Mouse (Mus musculus) ES-E14 (cell line): ENCODE results near the gene Phlda3. TPM values are rescaled to one million over a fixed set of nuclear protein-coding genes. Genes with fewer than 3 reads are reported as not detected.

Experiments
- DNase-seq: peaks from one replicate; pipeline ENCODE4 v3.0.0-alpha.2; 2013; ENCODE audit warnings: low read depth, low spot score
- H3K27ac ChIP-seq: 2 replicates; pipeline ENCODE4 v1.5.1; 2012; ENCODE audit warnings: low read depth, mild to moderate bottlenecking, low read length, moderate library complexity, mixed read lengths; ENCODE audit not compliant: poor library complexity, insufficient read depth, severe bottlenecking
- H3K36me3 ChIP-seq: 2 replicates; pipeline ENCODE4 v1.6.1; 2012; ENCODE audit warnings: mild to moderate bottlenecking, low read length, moderate library complexity, mixed read lengths; ENCODE audit not compliant: control insufficient read depth, poor library complexity, insufficient read depth, severe bottlenecking
- H3K4me1 ChIP-seq, 2 experiments: fragments of 150-350 bp in 1 of 2; sonication (generic) in 1 of 2; 2 replicates each; pipeline ENCODE4 v1.6.1; 2012; ENCODE audit warnings: low read length in 2 of 2, mild to moderate bottlenecking in 1 of 2, mixed read lengths in 1 of 2; ENCODE audit not compliant: control insufficient read depth in 2 of 2, insufficient read depth in 2 of 2, poor library complexity in 1 of 2
- H3K4me3 ChIP-seq, 2 experiments: fragments of 150-350 bp in 1 of 2; sonication (generic) in 1 of 2; 2 replicates each; pipeline ENCODE4 v1.5.1; 2012; ENCODE audit warnings: low read length in 2 of 2, low read depth in 1 of 2, mild to moderate bottlenecking in 1 of 2, mixed read lengths in 1 of 2; ENCODE audit not compliant: insufficient read depth in 1 of 2, poor library complexity in 1 of 2, severe bottlenecking in 1 of 2
- H3K9ac ChIP-seq: 2 replicates; pipeline ENCODE4 v1.6.1; 2012; ENCODE audit warnings: low read depth, mild to moderate bottlenecking, low read length, mixed read lengths; ENCODE audit not compliant: poor library complexity, insufficient read depth, severe bottlenecking
- H3K9me3 ChIP-seq: fragments of 150-350 bp; sonication (generic); 2 replicates; pipeline ENCODE4 v1.6.1; 2012; ENCODE audit warnings: low read depth, mild to moderate bottlenecking, low read length; ENCODE audit not compliant: control insufficient read depth, insufficient read depth
- CHD2 ChIP-seq: IDR thresholded peaks from 2 replicates; pipeline ENCODE4 v1.6.1; 2014; ENCODE audit warnings: mild to moderate bottlenecking, low read depth, low read length, inconsistent platforms
- HCFC1 ChIP-seq: IDR thresholded peaks from 2 replicates; pipeline ENCODE4 v1.6.1; 2012; ENCODE audit warnings: low read length, inconsistent platforms, borderline replicate concordance; ENCODE audit not compliant: insufficient read depth
- MAFK ChIP-seq: IDR thresholded peaks from 2 replicates; pipeline ENCODE4 v1.6.1; 2014; ENCODE audit warnings: mild to moderate bottlenecking, low read depth, low read length, inconsistent platforms; ENCODE audit not compliant: insufficient read depth
- ZC3H11A ChIP-seq: IDR thresholded peaks from 2 replicates; pipeline ENCODE4 v1.6.1; 2012; ENCODE audit warnings: low read depth, mild to moderate bottlenecking, inconsistent platforms, low read length, borderline replicate concordance
- ZNF384 ChIP-seq: IDR thresholded peaks from 2 replicates; pipeline ENCODE4 v1.6.1; 2012; ENCODE audit warnings: low read depth, low read length, inconsistent platforms
- in situ Hi-C, 2 experiments: fragments of 600-800 bp; cut with MboI; formaldehyde crosslinking; loops; one replicate each; pipeline ENCODE4 v1.15.1; 2025; ENCODE audit warnings: low sequenced_read_pairs in 2 of 2, inconsistent platforms in 1 of 2; ENCODE audit not compliant: unreplicated experiment in 2 of 2
- total RNA-seq: library from RNA; depleted of rRNA; stranded (reverse); fragments of 300-350 nt; gene quantifications from 2 replicates; pipeline ENCODE4 v1.2.3, GENCODE M21; 2012

Phlda3 gene
- total RNA-seq, 1 experiment = 70.7 TPM

DNA sequence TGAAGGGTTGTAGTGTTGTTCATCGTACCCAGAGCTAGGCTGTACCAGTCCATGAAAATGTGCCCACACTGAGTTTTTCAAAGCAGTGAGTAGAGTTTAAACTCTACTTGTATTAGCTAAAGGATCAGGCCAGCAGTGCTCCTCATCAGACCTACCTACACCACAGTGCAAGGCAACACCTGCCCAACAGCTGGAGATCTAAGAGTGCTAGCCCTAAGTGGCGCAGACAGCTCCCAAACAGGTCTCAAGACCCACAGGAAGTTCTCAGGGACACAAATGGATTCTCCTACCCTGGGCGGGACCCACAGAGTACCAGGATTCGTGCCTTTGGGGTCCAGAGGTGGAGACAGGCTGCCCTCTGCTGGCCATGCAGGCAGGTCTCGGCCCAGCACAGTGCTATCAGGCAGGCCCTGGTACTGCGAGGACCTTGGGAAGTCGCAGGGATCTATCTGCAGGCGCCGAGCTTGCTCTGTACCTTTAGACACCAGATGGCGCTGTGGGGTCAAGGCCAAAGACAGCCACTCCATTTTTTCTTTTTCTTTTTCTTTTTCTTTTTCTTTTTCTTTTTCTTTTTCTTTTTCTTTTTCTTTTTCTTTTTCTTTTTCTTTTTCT, 13.1 kb upstream of the Phlda3 start:
- no peak overlapping the region for H3K27ac ChIP-seq
- in situ Hi-C loops = no loop called here
- H3K4me1 ChIP-seq = peaks cover 0 to 6% of the 10 kb centered on the region in 2 experiments; a peak in 2 of 4 replicates
- peaks cover 5% of the 10 kb centered on the region; the same call in 1 of the 2 replicates for H3K36me3 ChIP-seq
- TF ChIP-seq MAFK (no peak), HCFC1 (0 out of 2 replicates have a peak, but pooled peaks have one; percentile 44), ZC3H11A (peak; percentile 84), CHD2 (no peak), ZNF384 (peak; percentile 82)
- H3K9ac ChIP-seq = 0 out of 2 replicates have a peak overlapping the region, but pooled peaks have one; percentile 47
- no peak overlapping the region for H3K4me3 ChIP-seq
- peak; percentile 91 for DNase-seq
- H3K9me3 ChIP-seq = no peaks in the 10 kb centered on the region

DNA sequence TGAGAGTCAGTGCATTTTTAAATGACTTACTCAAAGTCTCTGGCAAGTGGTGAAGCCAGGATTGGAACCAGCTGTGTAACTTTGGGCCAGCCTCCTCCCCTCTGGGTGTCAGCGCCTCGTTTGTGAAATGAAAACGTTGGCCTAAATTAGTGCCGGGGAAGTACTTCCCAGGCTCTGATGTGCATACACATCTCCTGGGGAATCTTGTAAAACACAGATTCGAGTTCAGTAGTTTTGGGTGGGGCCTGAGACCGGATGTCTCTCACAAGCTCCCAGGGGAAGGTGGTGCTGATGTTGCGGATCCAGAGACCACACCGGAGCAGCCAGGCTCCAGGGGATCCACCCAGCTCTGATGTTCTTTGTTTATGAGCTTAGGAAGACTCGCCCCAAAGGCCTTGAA, 10.6 kb upstream of the Phlda3 start:
- H3K4me3 ChIP-seq = no peak overlapping the region
- no peak for DNase-seq
- TF ChIP-seq ZC3H11A (no peak), ZNF384 (no peak), MAFK (no peak), CHD2 (no peak), HCFC1 (no peak)
- no peak overlapping the region for H3K27ac ChIP-seq
- no peak overlapping the region for H3K9ac ChIP-seq
- H3K9me3 ChIP-seq = no peaks in the 10 kb centered on the region
- in situ Hi-C loops = no loop called here
- H3K36me3 ChIP-seq = peaks cover 4% of the 10 kb centered on the region; the same call in 1 of the 2 replicates
- H3K4me1 ChIP-seq = peaks cover 2 to 9% of the 10 kb centered on the region in 2 experiments

DNA sequence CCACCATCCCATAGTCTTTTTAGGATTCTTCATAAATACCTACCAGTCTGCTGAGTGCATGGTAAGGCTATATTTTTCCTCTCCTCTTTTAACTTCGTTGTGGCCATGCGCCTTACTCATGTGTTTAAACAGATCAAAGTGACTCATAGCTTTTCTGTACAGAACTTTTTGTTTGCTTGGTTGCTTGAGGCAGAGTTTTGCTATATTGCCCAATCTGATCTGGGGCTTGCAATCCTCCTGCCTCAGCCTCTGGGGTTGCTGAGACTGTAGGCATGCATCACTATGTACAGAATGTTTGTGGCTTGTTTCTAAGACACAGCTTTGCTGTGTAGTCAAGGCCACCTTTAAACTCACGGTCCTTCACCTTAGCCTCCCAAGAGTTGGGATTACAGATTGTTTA, 10.0 kb upstream of the Phlda3 start:
- Histone ChIP-seq H3K9me3 (no peaks in the 10 kb centered on the region), H3K4me3 (no peak overlapping the region), H3K27ac (no peak overlapping the region), H3K4me1 (peaks cover 3 to 9% of the 10 kb centered on the region in 2 experiments), H3K9ac (no peak overlapping the region), H3K36me3 (no peaks in the 10 kb centered on the region; the same call in 1 of the 2 replicates)
- TF ChIP-seq ZC3H11A (no peak), ZNF384 (no peak), HCFC1 (no peak), CHD2 (no peak), MAFK (no peak)
- in situ Hi-C loops = no loop called here
- no peak for DNase-seq

DNA sequence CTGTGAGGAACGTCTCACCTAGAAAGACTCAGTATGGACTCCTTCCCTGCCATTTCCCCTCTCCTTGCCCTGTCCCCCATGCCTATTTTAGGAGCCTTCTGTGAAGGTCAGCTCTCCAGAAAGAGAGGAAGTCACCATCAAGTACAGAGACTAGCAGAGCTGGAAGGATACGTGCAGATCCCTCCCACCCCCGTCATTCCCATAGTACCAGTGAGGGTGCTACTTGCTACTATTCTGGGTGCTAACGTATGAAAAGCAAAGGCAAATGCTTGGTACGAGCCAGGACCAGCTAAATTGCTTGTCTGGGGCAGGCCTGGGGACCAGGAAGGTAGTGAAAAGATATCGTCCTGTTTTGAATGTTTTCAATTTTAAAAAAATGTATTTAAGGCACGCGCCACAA, 8.6 kb upstream of the Phlda3 start:
- TF ChIP-seq CHD2 (no peak), HCFC1 (no peak), ZC3H11A (no peak), ZNF384 (no peak), MAFK (no peak)
- in situ Hi-C loops = no loop called here
- Histone ChIP-seq H3K9me3 (no peaks in the 10 kb centered on the region), H3K36me3 (no peaks in the 10 kb centered on the region; the same call in 1 of the 2 replicates), H3K9ac (no peak overlapping the region), H3K4me1 (peaks cover 3 to 9% of the 10 kb centered on the region in 2 experiments), H3K27ac (no peak overlapping the region), H3K4me3 (no peak overlapping the region)
- DNase-seq = no peak
